9 mouse cellular contexts compared by ENCODE assay signal in the genomic region with DNA sequence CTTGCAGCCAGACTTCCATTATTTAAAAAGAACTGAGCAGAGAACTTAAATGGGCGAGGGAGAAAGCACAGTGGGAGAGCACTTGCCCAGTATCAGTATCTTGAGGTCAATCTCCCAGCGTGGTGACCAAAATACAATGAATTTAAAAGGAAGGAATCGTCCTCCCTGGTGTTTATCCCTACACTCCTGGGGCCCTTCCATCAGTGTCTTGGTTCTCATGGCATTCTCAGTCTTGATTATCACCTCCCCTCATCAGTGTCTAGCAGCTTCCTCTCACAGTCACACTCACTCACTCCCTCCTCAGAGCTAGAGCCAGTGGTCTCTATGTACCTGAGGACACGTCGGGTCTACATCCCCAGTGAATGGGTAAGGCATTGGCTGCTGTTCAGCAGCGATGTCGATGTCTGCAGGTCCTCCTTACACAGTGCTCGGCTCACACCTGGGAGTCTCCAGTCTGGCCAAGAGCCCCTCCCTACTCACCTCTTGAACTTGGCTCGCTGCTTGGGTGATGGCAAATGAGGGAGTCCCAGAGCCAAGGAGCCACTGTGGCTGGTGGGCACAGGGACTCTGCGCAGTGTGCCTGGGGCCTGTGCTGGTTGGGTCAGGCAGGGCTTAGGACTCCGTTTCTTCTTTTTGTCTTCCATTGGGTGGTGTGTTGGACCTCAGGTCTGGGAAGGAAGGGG. TPM values are rescaled to one million over a fixed set of nuclear protein-coding genes. Genes with fewer than 3 reads are reported as not detected.
A peak's percentile ranks its signal among the peaks of the same experiment; 100 is the strongest.
DNase-seq lines count a peak whose midpoint lies in the region; ATAC-seq lines count a peak whose summit lies in the region.
"Had no signal": no experiment of that assay in that cellular context is flagged by ENCODE, and none has a peak within 500 bp of the region (broad histone marks: within the 10 kb centered on the region; RNA-seq: fewer than 3 reads in every experiment).

No protein-coding gene starts in this region.

- WGBS in heart, embryonic 15.5 days, result 74% methylated on average over 11 of the region's 11 CpGs
- WGBS in hindbrain, embryonic 10.5 days, result 79% methylated on average over 11 of the region's 11 CpGs
- WGBS in midbrain, embryonic 11.5 days, result 79% methylated on average over 11 of the region's 11 CpGs

- H3K36me3 ChIP-seq in heart, embryonic 15.5 days, result peaks cover 9% of the 10 kb centered on the region
- H3K36me3 ChIP-seq in hindbrain, embryonic 10.5 days, result peaks cover 30% of the 10 kb centered on the region
- peaks cover 3% of the 10 kb centered on the region; the same call in 1 of the 2 replicates for H3K36me3 ChIP-seq in midbrain, embryonic 11.5 days (ENCODE audit: control insufficient read depth, insufficient read depth, low read length)

- peak overlapping the region; percentile 84; the same call in 1 of the 2 replicates for H3K9ac ChIP-seq in heart, embryonic 15.5 days
- peak overlapping the region; percentile 70; the same call in 1 of the 2 replicates for H3K9ac ChIP-seq in midbrain, embryonic 11.5 days (ENCODE audit: low read length)

- H3K9me3 ChIP-seq in heart, embryonic 15.5 days (replicated peaks), result no peaks in the 10 kb centered on the region
- H3K9me3 ChIP-seq in hindbrain, embryonic 10.5 days, result no peaks in the 10 kb centered on the region
- H3K9me3 ChIP-seq in midbrain, embryonic 11.5 days (ENCODE audit: control insufficient read depth, low read length), result no peaks in the 10 kb centered on the region
- H3K9me3 ChIP-seq: G1E had no signal

- peak overlapping the region; percentile 78 for H3K27ac ChIP-seq in heart, embryonic 15.5 days
- H3K27ac ChIP-seq in hindbrain, embryonic 10.5 days, result peak overlapping the region; percentile 90; the same call in 1 of the 2 replicates
- no peak overlapping the region for H3K27ac ChIP-seq in midbrain, embryonic 11.5 days (ENCODE audit: low read depth, low read length)

- ATAC-seq in heart, embryonic 15.5 days (replicated peaks; ENCODE audit: insufficient number of reproducible peaks, insufficient read depth, low FRiP score, low read depth), result no peak
- no peak for ATAC-seq in midbrain, embryonic 11.5 days (ENCODE audit: low FRiP score)

- H3K4me3 ChIP-seq in heart, embryonic 15.5 days, result peak overlapping the region; percentile 77; the same call in 1 of the 2 replicates
- H3K4me3 ChIP-seq in hindbrain, embryonic 10.5 days, result peak overlapping the region; percentile 77; the same call in 1 of the 2 replicates
- no peak overlapping the region; the same call in 1 of the 2 replicates for H3K4me3 ChIP-seq in midbrain, embryonic 11.5 days (ENCODE audit: low read depth, low read length)

- no peak for DNase-seq in heart, adult 18-20 months
- DNase-seq in cerebellum, adult 9-11 months, result peak; percentile 75
- DNase-seq in hindbrain, embryonic 10.5 days (ENCODE audit: low spot score), result no peak
- no peak for DNase-seq in midbrain, embryonic 11.5 days (ENCODE audit: low spot score, missing footprints)
- DNase-seq in left cerebral cortex, adult 8-10 months (ENCODE audit: low spot score in 2 of 2), result no peak
- no peak for DNase-seq in gastrocnemius, adult 18-20 months (ENCODE audit: low spot score)
- DNase-seq in adrenal gland, postnatal 25 days, result no peak

- H3K27me3 ChIP-seq in heart, embryonic 15.5 days, result no peaks in the 10 kb centered on the region
- H3K27me3 ChIP-seq in hindbrain, embryonic 10.5 days (ENCODE audit: insufficient read depth, poor library complexity, severe bottlenecking), result no peaks in the 10 kb centered on the region
- no peaks in the 10 kb centered on the region for H3K27me3 ChIP-seq in midbrain, embryonic 11.5 days (ENCODE audit: control insufficient read depth, insufficient read depth, low read length)

- H3K4me1 ChIP-seq in heart, embryonic 15.5 days (replicated peaks), result peaks cover 55% of the 10 kb centered on the region
- H3K4me1 ChIP-seq in hindbrain, embryonic 10.5 days (replicated peaks), result peaks cover 62% of the 10 kb centered on the region
- H3K4me1 ChIP-seq in midbrain, embryonic 11.5 days (ENCODE audit: control insufficient read depth, insufficient read depth, low read length), result peaks cover 32% of the 10 kb centered on the region

- peak overlapping the region; percentile 87 for H3K4me2 ChIP-seq in heart, embryonic 15.5 days
- peak overlapping the region; percentile 64 for H3K4me2 ChIP-seq in midbrain, embryonic 11.5 days

RNA-seq across cellular contexts. Expression of a gene that starts 1.5 kb away (rescaled TPM):
- 47.3 and 52.4 TPM in 2 replicates for polyA plus RNA-seq in heart, embryonic 15.5 days (2015; fragmentation: Nextera tagmentation; extraction: Ambion mirVana)
- total RNA-seq in heart, adult 18-20 months (2021), result 10 to 100 TPM; 14.2 to 15.0 TPM
- polyA plus RNA-seq in hindbrain, embryonic 10.5 days (2016; fragmentation: Nextera tagmentation; extraction: Ambion mirVana), result 53.2 and 75.0 TPM in 2 replicates
- 70.0 and 73.9 TPM in 2 replicates for polyA plus RNA-seq in midbrain, embryonic 11.5 days (2014; fragmentation: Nextera tagmentation; extraction: Ambion mirVana)
- total RNA-seq in left cerebral cortex, adult 8-10 months (2022), result 10 to 100 TPM; 46.9 to 51.5 (median 49.4) TPM
- 10 to 100 TPM; 28.7 to 29.2 TPM for total RNA-seq in gastrocnemius, adult 18-20 months (2021)
- total RNA-seq in adrenal gland, postnatal 25 days (2021), result 41.2 and 52.2 TPM in 2 replicates

RNA-seq across cellular contexts. Expression of a gene that starts 3.4 kb away (rescaled TPM):
- polyA plus RNA-seq in heart, embryonic 15.5 days (2015; fragmentation: Nextera tagmentation; extraction: Ambion mirVana), result 19.0 and 22.9 TPM in 2 replicates
- total RNA-seq in heart, adult 18-20 months (2021), result 10 to 100 TPM; 16.4 to 18.8 TPM
- polyA plus RNA-seq in hindbrain, embryonic 10.5 days (2016; fragmentation: Nextera tagmentation; extraction: Ambion mirVana), result 27.7 and 29.1 TPM in 2 replicates
- 21.3 and 23.9 TPM in 2 replicates for polyA plus RNA-seq in midbrain, embryonic 11.5 days (2014; fragmentation: Nextera tagmentation; extraction: Ambion mirVana)
- 10 to 100 TPM; 25.7 to 38.1 (median 32.2) TPM for total RNA-seq in left cerebral cortex, adult 8-10 months (2022)
- 1 to 10 TPM; 7.4 to 8.8 TPM for total RNA-seq in gastrocnemius, adult 18-20 months (2021)
- 39.3 and 45.6 TPM in 2 replicates for total RNA-seq in adrenal gland, postnatal 25 days (2021)

RNA-seq across cellular contexts. Expression of a gene that starts 8.2 kb away (rescaled TPM):
- polyA plus RNA-seq in heart, embryonic 15.5 days (2015; fragmentation: Nextera tagmentation; extraction: Ambion mirVana), result 1.7 and 2.1 TPM in 2 replicates
- under 1 TPM; 0.74 to 0.90 TPM for total RNA-seq in heart, adult 18-20 months (2021)
- polyA plus RNA-seq in hindbrain, embryonic 10.5 days (2016; fragmentation: Nextera tagmentation; extraction: Ambion mirVana), result 0.90 and 1.3 TPM in 2 replicates
- 1.7 and 3.0 TPM in 2 replicates for polyA plus RNA-seq in midbrain, embryonic 11.5 days (2014; fragmentation: Nextera tagmentation; extraction: Ambion mirVana)
- 1 to 10 TPM; 2.2 to 4.9 (median 3.9) TPM for total RNA-seq in left cerebral cortex, adult 8-10 months (2022)
- total RNA-seq in gastrocnemius, adult 18-20 months (2021), result under 1 TPM; 0.71 to 0.84 TPM
- total RNA-seq in adrenal gland, postnatal 25 days (2021), result 2.0 TPM in 1 of 2 replicates, not detected in the other

RNA-seq across cellular contexts. Expression of a gene that starts 18.6 kb away (rescaled TPM):
- 38.4 and 50.8 TPM in 2 replicates for polyA plus RNA-seq in heart, embryonic 15.5 days (2015; fragmentation: Nextera tagmentation; extraction: Ambion mirVana)
- 10 to 100 TPM; 22.8 to 24.4 TPM for total RNA-seq in heart, adult 18-20 months (2021)
- 90.1 and 108 TPM in 2 replicates for polyA plus RNA-seq in hindbrain, embryonic 10.5 days (2016; fragmentation: Nextera tagmentation; extraction: Ambion mirVana)
- polyA plus RNA-seq in midbrain, embryonic 11.5 days (2014; fragmentation: Nextera tagmentation; extraction: Ambion mirVana), result 89.6 and 101 TPM in 2 replicates
- 10 to 100 TPM; 31.6 to 42.4 (median 37.2) TPM for total RNA-seq in left cerebral cortex, adult 8-10 months (2022)
- total RNA-seq in gastrocnemius, adult 18-20 months (2021), result 10 to 100 TPM; 17.4 to 18.6 TPM
- total RNA-seq in adrenal gland, postnatal 25 days (2021), result 64.1 and 76.6 TPM in 2 replicates

RNA-seq across cellular contexts. Expression of a gene that starts 21.8 kb away (rescaled TPM):
- polyA plus RNA-seq in heart, embryonic 15.5 days (2015; fragmentation: Nextera tagmentation; extraction: Ambion mirVana), result 136 and 147 TPM in 2 replicates
- 10 to 100 TPM; 40.6 to 45.1 TPM for total RNA-seq in heart, adult 18-20 months (2021)
- polyA plus RNA-seq in hindbrain, embryonic 10.5 days (2016; fragmentation: Nextera tagmentation; extraction: Ambion mirVana), result 226 and 229 TPM in 2 replicates
- 178 and 188 TPM in 2 replicates for polyA plus RNA-seq in midbrain, embryonic 11.5 days (2014; fragmentation: Nextera tagmentation; extraction: Ambion mirVana)
- total RNA-seq in left cerebral cortex, adult 8-10 months (2022), result 10 to 100 TPM; 86.5 to 90.9 (median 89.3) TPM
- 10 to 100 TPM; 28.8 to 32.9 TPM for total RNA-seq in gastrocnemius, adult 18-20 months (2021)
- 96.3 and 111 TPM in 2 replicates for total RNA-seq in adrenal gland, postnatal 25 days (2021)
